Mouse (Mus musculus): ENCODE data around the gene Fam167b. TPM values are rescaled to one million over a fixed set of nuclear protein-coding genes. Genes with fewer than 3 reads are reported as not detected.

Gene Fam167b
- 0.19 TPM in 1 of 2 replicates, not detected in the other for polyA plus RNA-seq (2012; rRNA removed)

DNA sequence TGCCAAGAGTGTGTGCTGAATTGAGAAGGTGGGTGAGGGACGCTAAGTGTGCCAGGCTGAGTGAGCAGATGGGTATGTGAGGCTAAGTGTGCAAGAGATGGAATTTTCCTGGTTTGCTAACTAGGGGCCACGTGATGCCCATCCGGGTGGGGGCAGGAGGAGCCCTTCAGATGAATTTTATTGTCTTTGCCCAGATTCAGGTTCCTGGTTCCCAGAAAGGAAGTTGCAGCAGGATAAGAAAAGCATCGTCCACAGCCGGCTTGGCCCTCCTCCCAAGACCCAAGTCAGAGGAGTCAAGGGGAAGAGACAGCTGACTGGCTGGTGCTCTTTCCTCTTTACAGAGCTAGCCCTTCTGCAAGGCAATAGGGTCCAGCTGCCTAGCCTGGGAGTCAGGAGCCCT, at the start of gene Fam167b:
TSS of gene Fam167b (minus strand) at position 84 of the 400 bp plus-strand sequence.
- no peak within 1 kb of the TSS for H3K4me3 ChIP-seq (ENCODE audit: control insufficient read depth, low read depth, low read length)
- H3K36me3 ChIP-seq (ENCODE audit: control insufficient read depth, insufficient read depth, low read length): no peaks in the 10 kb centered on the region
- no peak for TF ChIP-seq POLR2A (IDR thresholded peaks at IDR 0.05; ENCODE audit: control insufficient read depth, low read depth, low read length)
- no peak for TF ChIP-seq CTCF (IDR thresholded peaks at IDR 0.05; ENCODE audit: control insufficient read depth, insufficient read depth, insufficient replicate concordance, low read depth, low read length)
- H3K27me3 ChIP-seq (ENCODE audit: control insufficient read depth, insufficient read depth, low read length): no peaks in the 10 kb centered on the region
- H3K27ac ChIP-seq (ENCODE audit: control insufficient read depth, insufficient read depth, low read depth, low read length): no peak within 1 kb of the TSS
- H3K4me1 ChIP-seq (ENCODE audit: control insufficient read depth, insufficient read depth, low read length): peaks cover 3% of the 10 kb centered on the region

- no peak for TF ChIP-seq CTCF (IDR thresholded peaks at IDR 0.05; ENCODE audit: control insufficient read depth, insufficient read depth, insufficient replicate concordance, low read depth, low read length)
- TF ChIP-seq POLR2A (IDR thresholded peaks at IDR 0.05; ENCODE audit: control insufficient read depth, low read depth, low read length): no peak
These were observed 47.7 kb upstream of the Fam167b start for GRCm38 (mm10) chr4:129626035-129626434.

GRCm38 (mm10) chr4:129625496-129625895, 47.1 kb upstream of the Fam167b start:
- no peak overlapping the region for H3K27ac ChIP-seq (ENCODE audit: control insufficient read depth, insufficient read depth, low read depth, low read length)
- H3K4me1 ChIP-seq (ENCODE audit: control insufficient read depth, insufficient read depth, low read length): peaks cover 23% of the 10 kb centered on the region
- H3K4me3 ChIP-seq (ENCODE audit: control insufficient read depth, low read depth, low read length): no peak overlapping the region
- H3K36me3 ChIP-seq (ENCODE audit: control insufficient read depth, insufficient read depth, low read length): no peaks in the 10 kb centered on the region; the same call in 1 of the 2 replicates
- TF ChIP-seq POLR2A (IDR thresholded peaks at IDR 0.05; ENCODE audit: control insufficient read depth, low read depth, low read length) (no peak), CTCF (IDR thresholded peaks at IDR 0.05; ENCODE audit: control insufficient read depth, insufficient read depth, insufficient replicate concordance, low read depth, low read length) (no peak)
- H3K27me3 ChIP-seq (ENCODE audit: control insufficient read depth, insufficient read depth, low read length): no peaks in the 10 kb centered on the region

More at GRCm38 (mm10) chr4:129626035-129626434, 47.7 kb upstream of the Fam167b start:
- Histone ChIP-seq H3K36me3 (ENCODE audit: control insufficient read depth, insufficient read depth, low read length) (no peaks in the 10 kb centered on the region; the same call in 1 of the 2 replicates), H3K4me3 (ENCODE audit: control insufficient read depth, low read depth, low read length) (no peak overlapping the region), H3K4me1 (ENCODE audit: control insufficient read depth, insufficient read depth, low read length) (peaks cover 18% of the 10 kb centered on the region), H3K27me3 (ENCODE audit: control insufficient read depth, insufficient read depth, low read length) (no peaks in the 10 kb centered on the region), H3K27ac (ENCODE audit: control insufficient read depth, insufficient read depth, low read depth, low read length) (no peak overlapping the region)

GRCm38 (mm10) chr4:129625029-129625370, 46.7 kb upstream of the Fam167b start:
- TF ChIP-seq POLR2A (IDR thresholded peaks at IDR 0.05; ENCODE audit: control insufficient read depth, low read depth, low read length) (no peak), CTCF (IDR thresholded peaks at IDR 0.05; ENCODE audit: control insufficient read depth, insufficient read depth, insufficient replicate concordance, low read depth, low read length) (no peak)
- Histone ChIP-seq H3K4me3 (ENCODE audit: control insufficient read depth, low read depth, low read length) (peak overlapping the region; percentile 26), H3K4me1 (ENCODE audit: control insufficient read depth, insufficient read depth, low read length) (peaks cover 23% of the 10 kb centered on the region), H3K36me3 (ENCODE audit: control insufficient read depth, insufficient read depth, low read length) (no peaks in the 10 kb centered on the region; the same call in 1 of the 2 replicates), H3K27me3 (ENCODE audit: control insufficient read depth, insufficient read depth, low read length) (no peaks in the 10 kb centered on the region), H3K27ac (ENCODE audit: control insufficient read depth, insufficient read depth, low read depth, low read length) (peak overlapping the region; percentile 78)

- Histone ChIP-seq H3K4me1 (ENCODE audit: control insufficient read depth, insufficient read depth, low read length) (peaks cover 23% of the 10 kb centered on the region), H3K36me3 (ENCODE audit: control insufficient read depth, insufficient read depth, low read length) (no peaks in the 10 kb centered on the region; the same call in 1 of the 2 replicates), H3K4me3 (ENCODE audit: control insufficient read depth, low read depth, low read length) (peak overlapping the region; percentile 26), H3K27ac (ENCODE audit: control insufficient read depth, insufficient read depth, low read depth, low read length) (peak overlapping the region; percentile 86), H3K27me3 (ENCODE audit: control insufficient read depth, insufficient read depth, low read length) (no peaks in the 10 kb centered on the region)
- TF ChIP-seq CTCF (IDR thresholded peaks at IDR 0.05; ENCODE audit: control insufficient read depth, insufficient read depth, insufficient replicate concordance, low read depth, low read length) (no peak), POLR2A (IDR thresholded peaks at IDR 0.05; ENCODE audit: control insufficient read depth, low read depth, low read length) (peak; percentile 43; the same call in 1 of the 2 replicates)
These were observed 46.1 kb upstream of the Fam167b start for GRCm38 (mm10) chr4:129624281-129625028.

DNA sequence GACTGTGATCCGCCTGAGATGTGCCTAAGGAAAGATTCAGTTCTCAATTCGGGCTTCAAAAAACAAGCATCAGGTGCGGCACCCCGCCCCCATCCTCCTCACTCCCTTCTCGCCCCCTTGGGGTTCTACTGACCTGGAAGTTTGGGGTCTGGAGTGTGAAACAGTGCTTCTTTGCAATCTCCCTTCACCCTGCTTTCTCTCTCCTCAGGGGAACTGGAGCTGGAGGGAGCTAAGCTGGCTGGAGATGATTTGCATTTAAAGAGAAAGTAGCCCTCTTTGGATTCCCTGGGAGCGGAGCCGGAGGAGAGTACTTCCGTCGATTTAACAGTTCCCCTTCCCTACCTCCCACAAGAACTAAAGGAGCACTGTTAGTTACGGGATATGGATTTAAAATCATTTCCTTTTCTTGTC, 45.3 kb upstream of the Fam167b start, which contains the start of gene Ccdc28b:
TSS of gene Ccdc28b (minus strand) at position 267 of the 411 bp plus-strand sequence.
- H3K4me1 ChIP-seq (ENCODE audit: control insufficient read depth, insufficient read depth, low read length): peaks cover 23% of the 10 kb centered on the region
- H3K4me3 ChIP-seq (ENCODE audit: control insufficient read depth, low read depth, low read length): peak within 1 kb of the TSS; percentile 83
- peak within 1 kb of the TSS; percentile 86 for H3K27ac ChIP-seq (ENCODE audit: control insufficient read depth, insufficient read depth, low read depth, low read length)
- TF ChIP-seq CTCF (IDR thresholded peaks at IDR 0.05; ENCODE audit: control insufficient read depth, insufficient read depth, insufficient replicate concordance, low read depth, low read length) (no peak), POLR2A (IDR thresholded peaks at IDR 0.05; ENCODE audit: control insufficient read depth, low read depth, low read length) (peak; percentile 27; the same call in 1 of the 2 replicates)
- H3K27me3 ChIP-seq (ENCODE audit: control insufficient read depth, insufficient read depth, low read length): no peaks in the 10 kb centered on the region
- H3K36me3 ChIP-seq (ENCODE audit: control insufficient read depth, insufficient read depth, low read length): no peaks in the 10 kb centered on the region; the same call in 1 of the 2 replicates

DNA sequence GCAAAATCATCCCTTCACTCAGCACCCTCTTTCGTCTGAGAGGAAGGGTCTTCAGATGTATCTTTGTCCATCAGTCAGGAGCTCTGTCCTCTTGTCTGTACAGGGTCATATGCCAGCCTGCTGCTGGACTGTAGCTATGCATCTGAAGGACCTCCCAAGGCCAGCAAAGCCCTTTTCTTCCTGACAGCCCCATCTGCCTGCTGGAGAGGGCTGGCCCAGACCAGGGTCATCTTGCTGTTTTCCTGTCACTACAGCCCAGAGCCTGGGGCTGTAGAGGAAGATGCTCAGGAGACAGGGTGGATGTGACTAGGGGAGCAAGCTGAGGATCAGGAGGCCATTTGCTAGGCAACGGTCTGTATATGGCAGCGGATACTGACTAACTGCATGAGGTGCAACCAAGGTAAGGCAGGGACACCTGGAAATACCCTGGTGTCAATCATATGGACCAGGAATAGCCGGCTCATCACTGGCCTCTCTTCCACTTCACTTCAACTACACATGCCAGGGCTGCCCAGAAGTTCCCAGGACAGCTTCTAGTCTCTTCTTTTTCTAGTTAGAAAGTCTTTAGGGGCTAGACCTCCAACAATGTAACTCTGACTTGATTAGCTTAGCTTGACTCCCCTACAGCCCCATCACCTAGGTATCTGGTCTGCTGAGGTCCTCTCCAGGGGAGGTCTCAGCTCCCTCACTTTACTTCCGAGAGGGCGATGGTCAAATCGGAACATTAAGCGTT, 44.6 kb upstream of the Fam167b start:
- H3K27me3 ChIP-seq (ENCODE audit: control insufficient read depth, insufficient read depth, low read length): no peaks in the 10 kb centered on the region
- H3K4me3 ChIP-seq (ENCODE audit: control insufficient read depth, low read depth, low read length): peak overlapping the region; percentile 45
- peaks cover 27% of the 10 kb centered on the region for H3K4me1 ChIP-seq (ENCODE audit: control insufficient read depth, insufficient read depth, low read length)
- H3K36me3 ChIP-seq (ENCODE audit: control insufficient read depth, insufficient read depth, low read length): no peaks in the 10 kb centered on the region
- TF ChIP-seq POLR2A (IDR thresholded peaks at IDR 0.05; ENCODE audit: control insufficient read depth, low read depth, low read length): no peak
- no peak for TF ChIP-seq CTCF (IDR thresholded peaks at IDR 0.05; ENCODE audit: control insufficient read depth, insufficient read depth, insufficient replicate concordance, low read depth, low read length)
- peak overlapping the region; percentile 22 for H3K27ac ChIP-seq (ENCODE audit: control insufficient read depth, insufficient read depth, low read depth, low read length)

Measured in testis, adult 2 months (tissue).